Mouse (Mus musculus) neural tube, embryonic 12.5 days (tissue): ENCODE measurements at regions not wholly inside any gene's neighbourhood (a gene's known extent, or its start where the extent isn't known, plus 50 kb on each side); places are given as distances from the start of the nearest gene placed in this dataset.

Source experiments
- ATAC-seq: fragments of 200-750 bp; cut with Nextera tagmentation; 2 replicates; pipeline ENCODE4 v1.8.0; 2017; ENCODE audit warnings: low read depth, mild to moderate bottlenecking, moderate TSS enrichment, moderate library complexity; ENCODE audit not compliant: low FRiP score
- H3K27ac ChIP-seq: fragments of 300-500 bp; sonication (generic); 2 replicates; pipeline ENCODE4 v1.5.1; 2016
- H3K27me3 ChIP-seq: fragments of 300-500 bp; sonication (generic); replicated peaks from 2 replicates; pipeline ENCODE4 v1.6.1; 2016; ENCODE audit warnings: mild to moderate bottlenecking
- H3K36me3 ChIP-seq: fragments of 300-500 bp; sonication (generic); 2 replicates; pipeline ENCODE4 v1.6.1; 2016; ENCODE audit warnings: mild to moderate bottlenecking
- H3K4me1 ChIP-seq: fragments of 300-500 bp; sonication (generic); 2 replicates; pipeline ENCODE4 v1.6.1; 2016
- H3K4me2 ChIP-seq: fragments of 300-500 bp; sonication (generic); replicated peaks from 2 replicates; pipeline ENCODE4 v1.6.1; 2016; ENCODE audit warnings: mild to moderate bottlenecking
- H3K4me3 ChIP-seq: fragments of 300-500 bp; sonication (generic); 2 replicates; pipeline ENCODE4 v1.5.1; 2016
- H3K9ac ChIP-seq: fragments of 300-500 bp; sonication (generic); 2 replicates; pipeline ENCODE4 v1.6.1; 2016; ENCODE audit warnings: mild to moderate bottlenecking
- H3K9me3 ChIP-seq: fragments of 300-500 bp; sonication (generic); 2 replicates; pipeline ENCODE4 v1.6.1; 2016; ENCODE audit warnings: mild to moderate bottlenecking
- WGBS: fragments of 180-500 bp; shearing (Covaris S2); methylation state at CpG from one replicate; pipeline ENCODE4 v1.1.7; 2016; 5-methylcytosine and 5-hydroxymethylcytosine counted together

DNA sequence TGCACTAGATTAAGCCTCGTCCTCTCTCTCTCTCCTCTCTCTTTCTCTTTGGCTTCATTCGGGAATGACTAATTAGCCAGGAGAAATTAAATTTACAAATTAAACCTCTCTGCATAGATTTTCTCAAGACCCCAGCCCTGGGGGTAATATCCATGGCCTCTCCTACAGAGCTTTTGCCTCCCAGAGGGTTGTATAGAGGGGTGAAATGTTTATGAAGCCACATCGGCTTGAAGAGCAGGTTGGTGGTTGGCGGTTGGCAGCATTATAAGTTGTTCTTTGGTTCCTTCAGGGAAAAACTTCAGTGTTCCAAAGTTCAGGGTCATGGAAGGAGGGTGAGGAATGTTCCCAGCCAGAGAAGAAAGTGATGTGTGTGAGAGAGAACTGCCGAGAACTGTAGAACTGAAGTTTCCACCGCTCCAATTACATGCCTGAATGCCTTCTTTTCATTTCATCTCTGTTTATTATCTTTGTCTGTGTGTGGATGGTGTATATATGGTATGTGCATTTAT, 97.4 kb upstream of the Adgrf1 start:
- H3K4me3 ChIP-seq: no peak overlapping the region
- 77% methylated on average over 6 of the region's 6 CpGs for WGBS
- no peaks in the 10 kb centered on the region for H3K27me3 ChIP-seq
- H3K4me2 ChIP-seq: no peak overlapping the region
- no peaks in the 10 kb centered on the region for H3K36me3 ChIP-seq
- no peaks in the 10 kb centered on the region for H3K4me1 ChIP-seq
- H3K9me3 ChIP-seq: no peaks in the 10 kb centered on the region
- H3K27ac ChIP-seq: no peak overlapping the region
- no peak overlapping the region for H3K9ac ChIP-seq
- no peak for ATAC-seq

DNA sequence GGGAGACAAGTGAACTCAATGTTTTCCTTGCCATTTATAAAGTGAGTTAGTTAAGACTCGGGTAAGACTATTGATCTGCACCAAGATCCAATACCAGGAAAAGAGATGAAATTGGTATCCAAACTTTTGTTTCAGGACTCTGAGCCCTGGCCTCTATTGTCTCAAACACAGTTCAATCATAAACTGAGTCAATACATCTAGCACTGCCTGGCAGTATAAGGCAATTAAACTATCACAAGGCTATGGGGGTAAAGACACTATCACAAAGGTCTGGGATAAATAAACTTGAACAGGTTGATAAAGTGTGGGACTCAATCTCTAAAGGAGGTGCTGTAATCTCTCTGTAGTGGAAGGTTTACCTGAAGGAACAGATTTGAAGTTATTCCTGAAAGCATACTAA, 95.3 kb upstream of the Adgrf1 start:
- H3K4me2 ChIP-seq: no peak overlapping the region
- no peaks in the 10 kb centered on the region for H3K27me3 ChIP-seq
- WGBS: 87% methylated on average over 1 of the region's 1 CpGs
- H3K27ac ChIP-seq: no peak overlapping the region
- ATAC-seq: no peak
- H3K4me3 ChIP-seq: no peak overlapping the region
- no peaks in the 10 kb centered on the region for H3K9me3 ChIP-seq
- no peak overlapping the region for H3K9ac ChIP-seq
- no peaks in the 10 kb centered on the region for H3K4me1 ChIP-seq
- no peaks in the 10 kb centered on the region for H3K36me3 ChIP-seq

DNA sequence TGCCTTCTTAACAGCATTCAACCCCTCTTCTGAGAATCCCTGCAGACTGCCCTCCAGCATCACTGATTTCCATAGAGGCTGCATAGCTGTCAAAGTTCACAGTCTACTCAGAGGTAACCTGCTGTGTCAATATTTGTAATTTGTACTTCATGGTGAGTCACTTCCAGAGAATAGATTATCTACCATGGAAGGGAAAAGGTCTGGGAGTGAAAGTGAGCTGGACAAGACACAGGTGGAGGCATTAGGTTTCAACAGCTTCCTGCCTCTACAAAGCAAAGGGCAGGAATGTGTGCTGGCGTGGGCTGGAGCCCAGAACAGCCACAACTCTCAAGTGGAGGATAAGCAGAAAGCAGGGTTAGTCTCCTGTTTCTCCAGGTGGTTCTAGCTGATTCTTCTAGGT, 92.9 kb upstream of the Adgrf1 start:
- no peaks in the 10 kb centered on the region for H3K36me3 ChIP-seq
- no peaks in the 10 kb centered on the region for H3K27me3 ChIP-seq
- no peak overlapping the region for H3K4me2 ChIP-seq
- H3K4me1 ChIP-seq: no peaks in the 10 kb centered on the region
- no peak for ATAC-seq
- 79% methylated on average over 1 of the region's 1 CpGs for WGBS
- H3K4me3 ChIP-seq: no peak overlapping the region
- H3K9ac ChIP-seq: no peak overlapping the region
- no peak overlapping the region for H3K27ac ChIP-seq
- H3K9me3 ChIP-seq: no peaks in the 10 kb centered on the region

DNA sequence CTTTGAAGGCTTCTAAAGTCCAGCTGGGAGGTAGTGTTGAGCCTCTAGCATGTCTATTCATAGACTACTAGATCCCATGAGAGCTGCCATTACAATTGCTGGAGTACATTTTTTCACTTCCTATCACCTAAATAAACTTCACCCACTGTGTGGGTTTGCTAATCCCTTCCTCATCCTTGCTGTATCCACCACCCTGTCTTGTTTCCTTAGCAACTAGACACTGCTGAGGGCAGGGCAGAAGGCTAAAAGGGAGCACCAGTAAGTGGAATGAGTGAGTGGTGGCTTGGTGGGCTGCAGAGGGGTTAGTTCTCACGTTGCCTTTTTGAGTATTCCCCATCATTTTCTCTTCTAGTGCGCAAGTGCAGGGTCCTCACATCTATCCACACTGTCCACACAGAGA, 80.1 kb upstream of the Adgrf1 start:
- Histone ChIP-seq H3K4me2 (no peak overlapping the region), H3K27ac (no peak overlapping the region), H3K27me3 (no peaks in the 10 kb centered on the region), H3K9ac (no peak overlapping the region), H3K4me3 (no peak overlapping the region), H3K36me3 (no peaks in the 10 kb centered on the region), H3K4me1 (no peaks in the 10 kb centered on the region), H3K9me3 (no peaks in the 10 kb centered on the region)
- 80% methylated on average over 2 of the region's 2 CpGs for WGBS
- ATAC-seq: no peak

DNA sequence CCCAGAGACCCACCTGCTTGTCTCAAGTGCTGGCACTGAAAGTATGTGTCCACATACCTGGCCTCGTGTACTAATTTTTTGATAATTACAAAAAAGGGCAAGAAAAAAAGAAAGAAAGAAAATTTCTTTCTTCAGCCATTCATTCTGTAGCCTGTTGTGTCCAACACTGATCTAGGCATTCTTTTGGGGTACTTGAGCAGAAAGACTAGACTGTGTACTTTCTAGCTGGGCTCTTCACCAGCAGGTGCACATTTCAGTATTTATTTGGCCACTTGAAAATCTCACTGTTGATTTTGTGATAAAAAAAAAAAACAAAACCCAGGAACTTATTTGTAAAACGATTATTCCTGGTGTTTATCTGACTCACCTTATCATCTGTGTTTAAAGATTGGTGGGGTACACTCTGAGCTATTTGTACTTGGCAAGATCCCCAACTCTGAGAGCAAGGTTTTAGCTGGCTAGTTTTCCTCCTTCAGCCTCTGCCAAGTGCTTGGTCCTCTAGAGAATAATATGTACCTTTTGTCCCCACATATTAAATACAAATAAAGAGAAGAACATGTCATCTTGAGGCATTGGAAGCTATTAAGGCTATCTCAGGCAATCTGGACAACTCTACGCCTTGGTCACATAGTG, 79.2 kb upstream of the Adgrf1 start:
- Histone ChIP-seq H3K27ac (no peak overlapping the region), H3K36me3 (no peaks in the 10 kb centered on the region), H3K9ac (no peak overlapping the region), H3K4me2 (no peak overlapping the region), H3K4me1 (no peaks in the 10 kb centered on the region), H3K27me3 (no peaks in the 10 kb centered on the region), H3K9me3 (no peaks in the 10 kb centered on the region), H3K4me3 (no peak overlapping the region)
- no peak for ATAC-seq
- WGBS: 80% methylated on average over 3 of the region's 3 CpGs

DNA sequence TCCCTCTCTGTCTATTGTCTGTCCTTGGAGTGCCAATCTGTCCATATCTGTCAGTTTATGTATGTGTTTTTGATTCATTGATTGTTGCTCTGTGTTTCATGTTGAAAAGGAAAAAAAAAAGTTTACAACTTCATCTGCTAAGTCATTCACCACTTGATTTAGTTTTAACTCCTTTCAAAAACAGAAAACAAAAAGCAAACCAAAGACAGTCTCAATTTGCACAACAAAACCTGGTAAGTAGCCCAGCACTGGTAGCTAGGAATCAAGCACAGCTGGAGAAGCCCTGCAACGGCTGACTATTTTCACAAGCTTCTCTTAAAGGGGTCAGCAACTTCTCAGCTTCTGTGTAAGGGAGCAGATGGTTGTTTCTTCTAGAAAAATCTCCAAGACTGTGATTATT, 72.9 kb upstream of the Adgrf1 start:
- Histone ChIP-seq H3K9ac (no peak overlapping the region), H3K4me3 (no peak overlapping the region), H3K36me3 (no peaks in the 10 kb centered on the region), H3K4me1 (no peaks in the 10 kb centered on the region), H3K4me2 (no peak overlapping the region), H3K27me3 (no peaks in the 10 kb centered on the region), H3K27ac (no peak overlapping the region), H3K9me3 (no peaks in the 10 kb centered on the region)
- WGBS: 14% methylated on average over 1 of the region's 1 CpGs
- no peak for ATAC-seq

DNA sequence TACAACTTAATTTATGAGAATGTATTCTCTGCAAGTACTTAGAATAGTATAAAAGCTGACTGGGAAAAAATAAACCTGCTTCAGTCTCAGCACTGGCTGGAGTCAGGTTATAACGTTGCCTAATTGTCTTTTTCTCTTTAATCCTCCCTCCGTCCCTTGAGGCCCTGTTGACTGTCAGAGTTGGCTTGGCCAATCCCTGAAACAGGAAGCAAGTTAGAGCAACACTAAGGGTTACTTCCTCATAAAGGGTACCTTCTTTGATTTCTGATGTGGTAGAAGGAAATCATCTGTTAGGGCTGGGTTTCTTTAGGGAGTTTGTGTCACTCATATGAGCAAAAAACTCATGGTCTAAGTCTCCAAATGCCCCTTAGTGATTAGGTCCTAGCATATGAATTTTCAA, 69.3 kb upstream of the Adgrf1 start:
- H3K27me3 ChIP-seq: no peaks in the 10 kb centered on the region
- no peak overlapping the region for H3K27ac ChIP-seq
- no peak for ATAC-seq
- H3K4me1 ChIP-seq: no peaks in the 10 kb centered on the region
- 78% methylated on average over 2 of the region's 2 CpGs for WGBS
- no peak overlapping the region for H3K4me2 ChIP-seq
- no peaks in the 10 kb centered on the region for H3K9me3 ChIP-seq
- H3K4me3 ChIP-seq: no peak overlapping the region
- H3K9ac ChIP-seq: no peak overlapping the region
- no peaks in the 10 kb centered on the region for H3K36me3 ChIP-seq

DNA sequence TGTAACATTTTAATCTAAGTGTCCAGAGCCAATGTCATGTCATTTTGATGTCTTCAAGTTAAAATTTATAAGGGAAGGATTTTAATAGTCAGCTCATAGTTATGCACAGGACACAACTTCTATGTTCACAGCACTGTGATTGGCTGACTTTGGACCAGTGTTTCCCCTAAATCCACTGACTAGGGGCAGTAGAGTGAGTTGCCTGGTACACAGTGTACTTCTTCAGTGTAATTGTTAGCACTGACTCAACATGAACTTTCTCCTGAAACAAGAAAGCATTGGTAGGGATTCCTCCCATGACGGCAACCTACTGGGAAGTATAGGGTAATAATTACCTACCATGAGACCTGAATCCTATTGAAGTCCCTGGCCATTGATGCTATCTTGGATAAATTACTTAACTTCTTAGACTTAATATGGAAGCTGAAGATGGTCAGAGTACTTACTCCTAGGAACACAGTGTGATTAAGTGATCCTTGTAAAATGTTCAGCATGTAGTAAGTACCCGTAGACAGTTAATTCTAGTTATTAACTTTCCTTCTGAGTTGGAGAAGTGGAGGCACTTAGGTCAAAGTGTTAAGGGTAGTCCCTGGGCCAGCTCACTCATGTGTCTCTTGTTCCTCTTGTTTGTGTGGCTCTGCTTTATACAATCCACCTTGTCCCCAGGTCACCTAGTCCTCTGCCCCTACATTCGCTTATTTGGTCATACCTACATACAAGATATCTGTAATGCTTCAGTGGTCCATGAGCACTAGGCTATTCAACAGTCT, 63.2 kb upstream of the Adgrf1 start:
- no peaks in the 10 kb centered on the region for H3K4me1 ChIP-seq
- H3K27me3 ChIP-seq: no peaks in the 10 kb centered on the region
- no peaks in the 10 kb centered on the region for H3K9me3 ChIP-seq
- no peak overlapping the region for H3K27ac ChIP-seq
- no peak overlapping the region for H3K4me2 ChIP-seq
- H3K9ac ChIP-seq: no peak overlapping the region
- WGBS: 91% methylated on average over 3 of the region's 3 CpGs
- H3K4me3 ChIP-seq: no peak overlapping the region
- no peaks in the 10 kb centered on the region for H3K36me3 ChIP-seq
- ATAC-seq: no peak

DNA sequence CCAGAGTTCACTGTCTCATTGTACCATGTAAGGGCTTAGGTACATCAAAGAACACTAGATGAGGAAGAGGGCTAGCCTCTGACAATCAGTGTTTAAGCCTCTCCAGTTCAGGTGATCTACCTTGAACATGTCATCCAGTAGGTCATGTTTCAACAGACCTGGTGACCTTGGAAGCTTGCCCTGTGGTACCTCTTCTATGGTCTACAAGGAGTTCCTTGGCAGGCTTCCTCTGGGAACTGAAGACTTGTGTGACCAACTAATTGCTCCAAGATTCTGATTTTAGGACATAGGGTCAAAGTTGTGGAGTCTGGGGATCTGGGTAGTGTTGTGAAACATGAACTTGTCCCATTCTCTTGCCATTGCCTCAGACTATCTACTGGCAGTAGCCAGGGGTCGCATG, 60.4 kb upstream of the Adgrf1 start:
- Histone ChIP-seq H3K27me3 (no peaks in the 10 kb centered on the region), H3K4me3 (no peak overlapping the region), H3K9ac (no peak overlapping the region), H3K36me3 (no peaks in the 10 kb centered on the region), H3K27ac (no peak overlapping the region), H3K4me1 (no peaks in the 10 kb centered on the region), H3K4me2 (no peak overlapping the region), H3K9me3 (no peaks in the 10 kb centered on the region)
- 93% methylated on average over 1 of the region's 1 CpGs for WGBS
- ATAC-seq: no peak

DNA sequence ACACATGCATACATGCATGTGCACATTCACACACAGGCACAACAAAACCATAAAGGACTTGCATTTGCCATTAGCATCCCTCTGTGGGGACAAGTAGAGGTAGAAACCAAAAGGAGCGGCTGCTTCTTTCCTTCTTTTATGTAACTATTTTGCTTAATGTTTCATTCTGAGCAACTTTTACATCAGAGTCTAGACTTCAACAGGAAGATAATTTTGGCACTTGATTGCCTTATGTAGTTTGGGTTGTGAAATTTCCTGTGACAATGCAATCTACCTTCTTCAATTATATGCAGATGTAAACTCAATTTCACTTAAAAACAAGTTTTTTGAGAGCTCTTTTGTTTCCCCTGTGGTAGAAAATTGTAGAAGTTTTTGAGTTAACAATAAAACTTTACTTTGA, 56.1 kb upstream of the Adgrf1 start:
- no peaks in the 10 kb centered on the region for H3K9me3 ChIP-seq
- 84% methylated on average over 1 of the region's 1 CpGs for WGBS
- no peak overlapping the region for H3K4me2 ChIP-seq
- no peaks in the 10 kb centered on the region for H3K27me3 ChIP-seq
- H3K9ac ChIP-seq: no peak overlapping the region
- no peaks in the 10 kb centered on the region for H3K4me1 ChIP-seq
- H3K27ac ChIP-seq: no peak overlapping the region
- H3K36me3 ChIP-seq: no peaks in the 10 kb centered on the region
- no peak for ATAC-seq
- no peak overlapping the region for H3K4me3 ChIP-seq

DNA sequence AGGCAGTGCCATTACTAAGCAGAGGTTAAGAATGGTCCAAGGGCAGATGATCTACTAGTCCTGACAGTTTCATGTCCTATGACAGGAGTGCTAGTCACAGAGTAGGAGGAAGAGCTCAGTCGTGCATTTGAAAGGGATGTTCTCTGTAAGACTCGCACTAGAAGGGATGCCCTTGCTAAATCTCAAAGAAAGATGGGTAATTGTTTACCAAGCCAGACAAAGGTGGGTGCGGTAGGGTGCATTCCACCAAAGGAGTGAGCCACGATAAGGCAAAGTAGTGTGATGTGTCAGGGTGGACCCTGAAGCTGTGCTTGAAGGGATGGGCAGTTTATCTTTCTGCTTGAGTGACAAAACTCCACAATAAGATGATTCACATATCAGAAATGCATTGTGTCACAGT, 50.5 kb upstream of the Adgrf1 start:
- no peak overlapping the region for H3K27ac ChIP-seq
- no peaks in the 10 kb centered on the region for H3K9me3 ChIP-seq
- H3K27me3 ChIP-seq: no peaks in the 10 kb centered on the region
- WGBS: 65% methylated on average over 4 of the region's 4 CpGs
- H3K9ac ChIP-seq: no peak overlapping the region
- H3K4me3 ChIP-seq: no peak overlapping the region
- H3K36me3 ChIP-seq: no peaks in the 10 kb centered on the region
- H3K4me1 ChIP-seq: no peaks in the 10 kb centered on the region
- no peak for ATAC-seq
- no peak overlapping the region for H3K4me2 ChIP-seq
